Mouse (Mus musculus): ENCODE measurements around the gene Vangl2. TPM values are rescaled to one million over a fixed set of nuclear protein-coding genes. Genes with fewer than 3 reads are reported as not detected.

Gene Vangl2
- 1 to 10 TPM; 1.4 TPM for total RNA-seq (2021)
- long read RNA-seq, experiment 1: 0 reads
- long read RNA-seq, experiment 2: 0 reads

DNA sequence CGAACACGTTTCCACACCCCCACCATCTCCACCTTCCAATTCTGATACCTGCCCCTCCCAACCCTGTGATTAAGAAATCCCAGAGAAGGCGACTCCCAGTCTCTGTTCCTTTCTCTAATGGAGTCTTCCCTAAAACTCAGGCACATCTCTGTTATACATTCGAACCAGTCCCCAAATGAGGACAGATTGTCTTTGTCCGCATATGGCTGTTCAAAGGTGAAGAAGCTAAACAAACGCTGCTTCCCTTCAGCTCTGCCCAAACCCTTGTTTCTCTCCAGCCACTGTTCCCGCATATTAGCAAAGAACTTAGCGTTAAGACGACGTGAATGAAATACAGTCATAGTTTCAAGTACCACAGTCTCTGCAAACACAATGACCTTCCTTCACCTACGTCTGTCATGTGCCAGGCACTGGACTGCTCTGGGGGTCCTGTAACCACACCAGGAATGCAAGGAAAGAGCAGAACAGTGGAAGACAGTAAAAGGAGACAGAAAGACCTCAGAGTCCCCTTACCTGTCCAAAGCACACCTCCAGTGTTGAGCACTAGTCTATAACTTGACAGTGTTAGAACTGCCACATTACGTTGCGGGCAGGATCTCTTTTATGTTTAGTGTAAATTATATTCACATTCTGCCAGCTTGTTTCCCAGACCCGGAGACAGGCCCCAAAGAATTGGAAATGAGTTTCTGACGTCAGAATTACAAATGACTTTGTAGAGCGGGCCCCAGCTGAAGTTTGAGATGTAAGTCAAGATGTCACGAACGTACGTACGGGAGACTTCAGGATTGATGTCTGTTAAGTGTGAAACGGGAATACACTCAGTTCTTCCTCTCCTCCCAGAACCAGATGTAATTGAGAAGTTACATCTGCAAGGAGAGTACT, at the start of gene Vangl2:
Vangl2 (minus strand) TSS at position 51 of the 882 bp plus-strand sequence.
- DNase-seq: no peak
- intact Hi-C loops (cut with DNase I): no loop called here

- no peak for DNase-seq
Observed at GRCm38 (mm10) chr1:172077981-172078380, 49.7 kb upstream of the Vangl2 start.

DNA sequence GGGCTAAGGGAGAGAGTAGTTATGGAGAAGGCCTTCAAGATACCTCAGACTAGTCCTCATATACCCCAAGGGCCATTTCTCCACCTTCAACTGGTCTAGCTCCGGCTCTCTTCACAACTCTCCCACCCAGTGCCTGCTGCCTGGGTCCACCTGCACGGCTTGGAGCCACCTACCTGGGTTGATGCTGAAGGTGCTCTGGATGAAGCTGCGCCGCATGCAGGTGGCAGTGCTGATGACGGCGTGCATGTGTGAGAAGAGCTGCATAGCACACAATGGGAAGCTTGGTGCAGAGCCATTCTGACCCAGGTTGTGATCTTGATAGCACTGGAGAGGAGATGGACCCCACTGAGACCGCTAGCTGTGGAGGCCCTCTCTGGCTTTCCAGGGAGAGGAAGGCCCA, 44.4 kb upstream of the Vangl2 start:
- intact Hi-C loops (cut with DNase I): no loop called here
- no peak for DNase-seq

More at GRCm38 (mm10) chr1:172077981-172078380, 49.7 kb upstream of the Vangl2 start:
- intact Hi-C loops (cut with DNase I): no loop called here

DNA sequence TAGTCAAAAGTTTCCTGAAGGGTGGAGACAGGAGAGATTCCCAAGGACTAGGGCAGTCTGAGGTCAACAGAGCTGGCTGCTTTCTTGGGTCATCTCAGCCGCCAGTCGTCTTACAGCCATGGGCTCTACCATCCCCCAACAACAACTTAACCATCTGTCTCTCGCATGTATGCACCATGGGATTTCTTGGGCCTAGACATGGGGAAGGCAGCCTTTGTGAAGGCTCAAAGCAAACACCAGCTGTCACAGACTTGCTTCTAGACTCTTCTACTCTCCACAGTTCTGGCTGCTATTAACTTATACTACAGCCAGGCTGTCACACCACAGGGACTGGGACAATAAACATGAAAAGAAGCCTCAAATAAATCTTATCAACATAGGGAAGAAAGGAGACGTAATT, 43.3 kb upstream of the Vangl2 start:
- DNase-seq: no peak
- intact Hi-C loops (cut with DNase I): no loop called here

DNA sequence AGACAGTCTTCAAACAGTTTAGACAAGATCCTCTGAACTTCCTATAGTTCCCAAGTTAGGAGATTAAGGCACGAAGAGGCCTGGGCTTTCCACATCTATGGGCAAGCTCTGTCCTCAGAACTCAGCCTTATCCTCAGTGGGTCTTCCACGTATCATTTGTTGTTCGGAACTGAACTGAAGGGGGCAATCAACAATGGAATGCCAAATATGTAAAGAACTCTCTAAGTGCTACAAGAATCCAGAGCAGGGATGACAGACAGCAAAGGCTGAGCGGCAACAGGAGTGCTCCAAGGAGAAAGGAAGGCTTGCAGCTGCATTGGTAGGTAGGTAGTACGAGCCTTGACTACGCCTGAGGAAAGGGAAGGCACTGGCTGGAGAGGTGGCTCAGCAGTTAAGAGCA, 42.0 kb upstream of the Vangl2 start:
- intact Hi-C loops (cut with DNase I): no loop called here
- DNase-seq: no peak

GRCm38 (mm10) chr1:172064613-172065141, 36.4 kb upstream of the Vangl2 start:
- DNase-seq: peak in 1 of 2 experiments; percentile 24

DNA sequence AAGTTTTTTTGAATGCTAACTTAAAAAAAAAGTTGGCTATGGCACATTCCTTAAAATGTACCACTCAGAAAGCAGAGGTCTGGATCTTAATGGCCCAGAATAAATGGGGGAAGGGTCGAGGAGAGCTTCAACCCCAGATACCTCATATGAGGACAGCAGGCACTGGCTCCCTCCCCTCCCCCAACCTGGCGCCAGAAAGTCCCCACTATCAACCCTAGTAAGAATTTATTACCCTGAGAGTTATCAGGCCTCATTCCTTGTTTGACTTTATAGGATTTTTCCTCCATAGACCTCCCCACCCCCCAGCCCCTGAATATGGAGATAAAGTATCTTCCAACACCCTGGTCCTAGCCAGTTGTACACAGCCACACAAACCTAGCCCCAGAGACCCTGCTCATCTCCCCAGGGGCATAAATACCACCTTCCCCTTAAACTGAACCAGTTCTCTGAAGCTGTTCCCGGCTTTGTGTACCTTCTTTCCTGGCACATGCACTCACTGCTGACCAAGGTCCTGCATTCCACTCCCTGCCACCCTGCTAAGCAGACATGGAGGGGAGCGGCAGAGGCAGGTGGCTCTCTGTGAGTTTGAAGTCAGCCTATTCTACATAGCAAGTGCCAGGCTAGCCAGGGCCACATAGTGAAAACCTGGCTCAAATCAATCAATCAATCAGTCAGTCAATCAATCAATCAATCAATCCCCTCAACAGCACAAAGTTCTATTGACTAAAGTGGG, 35.2 kb upstream of the Vangl2 start:
- intact Hi-C loops (cut with DNase I): no loop called here
- DNase-seq: no peak

More at GRCm38 (mm10) chr1:172064613-172065141, 36.4 kb upstream of the Vangl2 start:
- intact Hi-C loops (cut with DNase I): no loop called here

DNA sequence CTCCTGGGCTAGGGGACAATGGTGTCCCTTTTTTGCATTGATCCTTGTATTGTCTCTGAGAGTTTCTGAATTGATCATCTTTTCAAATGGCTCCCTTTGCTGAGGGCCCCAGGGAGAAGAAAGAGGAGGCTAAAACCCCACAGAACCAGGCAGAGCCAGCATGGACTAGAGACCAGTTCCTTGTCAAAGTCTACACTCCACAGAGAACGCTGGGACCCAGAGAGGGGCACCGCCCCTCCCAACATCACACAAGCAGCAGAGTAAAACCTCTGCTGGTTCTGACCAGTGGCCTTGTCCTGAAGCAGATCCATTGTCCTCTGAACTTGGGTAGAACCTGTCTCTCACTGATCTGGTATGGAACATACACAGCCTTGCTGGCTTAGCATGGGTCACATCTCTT, 33.9 kb upstream of the Vangl2 start:
- intact Hi-C loops (cut with DNase I): no loop called here
- no peak for DNase-seq

DNA sequence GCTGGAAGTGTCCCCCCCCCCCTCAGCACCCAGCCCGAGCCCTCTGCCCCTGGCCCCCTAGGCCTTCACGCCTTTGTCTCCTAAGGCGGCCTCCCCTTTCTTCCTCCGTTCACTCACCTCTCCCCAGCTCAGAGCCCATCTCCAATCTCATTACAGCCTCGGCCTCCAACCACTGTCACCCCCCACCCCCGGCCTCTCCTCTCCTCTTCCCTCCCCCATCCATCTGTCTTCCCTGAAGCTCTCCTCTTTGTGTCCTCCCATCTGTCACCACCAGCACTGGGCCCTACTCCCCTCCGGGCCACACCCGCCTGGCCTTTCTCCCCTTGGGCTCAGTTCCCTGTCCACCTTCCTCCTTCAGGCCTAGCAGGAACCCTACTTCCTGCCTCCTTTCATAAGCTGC, 33.0 kb upstream of the Vangl2 start:
- intact Hi-C loops (cut with DNase I): no loop called here
- DNase-seq: no peak

DNA sequence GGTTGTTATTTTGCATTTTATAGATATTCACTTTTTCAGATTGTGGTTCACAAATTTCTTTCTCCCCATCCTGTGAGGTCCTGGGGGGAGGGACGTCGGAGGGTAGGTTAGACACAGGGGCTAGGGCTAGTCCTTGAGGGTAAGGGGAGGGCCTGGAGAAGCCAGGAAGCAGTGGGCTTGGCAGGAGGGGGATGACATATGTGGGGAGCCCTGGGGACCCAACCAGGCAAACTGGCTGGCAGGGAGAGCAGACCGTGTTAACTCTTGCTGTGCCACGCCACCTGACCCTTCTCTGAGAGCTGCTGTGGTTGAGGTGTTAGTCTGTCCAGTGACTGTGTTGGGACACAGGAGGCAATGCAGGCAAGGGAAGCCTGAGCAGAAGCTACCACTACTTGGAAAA, 32.4 kb upstream of the Vangl2 start:
- DNase-seq: no peak
- intact Hi-C loops (cut with DNase I): no loop called here

DNA sequence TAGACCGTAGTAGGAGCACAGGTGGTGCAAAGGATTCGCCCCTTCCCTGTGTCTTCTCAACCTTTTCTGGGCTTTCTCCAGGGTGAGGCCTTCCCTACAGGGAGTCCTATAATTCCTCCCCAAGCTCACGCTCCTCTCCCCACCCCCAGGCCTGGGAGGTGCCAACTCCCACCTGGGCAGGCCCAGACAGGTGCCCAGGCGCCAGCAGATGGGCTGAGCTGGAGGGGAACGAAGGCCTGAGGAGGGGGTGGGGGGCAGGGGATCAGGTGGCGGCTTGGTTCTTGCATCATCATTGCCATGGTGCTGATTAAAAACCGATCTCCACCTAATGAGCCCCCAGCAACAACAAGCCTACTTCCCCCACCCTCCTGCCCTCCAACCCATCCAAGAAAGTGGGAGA, 30.6 kb upstream of the Vangl2 start:
- intact Hi-C loops (cut with DNase I): no loop called here
- no peak for DNase-seq

- intact Hi-C loops (cut with DNase I): no loop called here
- no peak for DNase-seq
Observed at GRCm38 (mm10) chr1:172058321-172058720, 30.1 kb upstream of the Vangl2 start.

- intact Hi-C loops (cut with DNase I): no loop called here
- DNase-seq: no peak
Observed at GRCm38 (mm10) chr1:172057491-172057921, 29.3 kb upstream of the Vangl2 start, which contains the start of gene Nhlh1. Gene Nhlh1 (minus strand): TSS chr1:172057573.

DNA sequence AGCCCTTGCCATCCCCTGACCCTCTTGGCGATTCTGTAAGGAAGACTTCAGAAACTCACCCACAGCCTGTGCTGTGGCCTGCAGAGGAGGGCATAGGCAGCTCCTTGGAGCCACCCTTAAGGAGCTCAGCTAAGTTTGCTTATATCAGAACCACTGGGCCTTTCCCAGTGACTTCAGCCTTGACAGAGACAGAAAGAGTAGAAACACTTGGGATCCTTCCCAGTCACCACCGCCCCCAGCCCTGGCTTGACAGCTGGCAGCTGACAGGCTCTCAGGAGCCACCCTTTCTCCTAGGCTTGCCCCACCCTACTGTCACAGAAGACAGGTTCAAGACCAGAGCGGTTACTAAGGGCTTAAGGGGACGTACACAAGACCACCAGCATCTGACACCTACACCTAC, 28.0 kb upstream of the Vangl2 start:
- DNase-seq: no peak
- intact Hi-C loops (cut with DNase I): no loop called here

DNA sequence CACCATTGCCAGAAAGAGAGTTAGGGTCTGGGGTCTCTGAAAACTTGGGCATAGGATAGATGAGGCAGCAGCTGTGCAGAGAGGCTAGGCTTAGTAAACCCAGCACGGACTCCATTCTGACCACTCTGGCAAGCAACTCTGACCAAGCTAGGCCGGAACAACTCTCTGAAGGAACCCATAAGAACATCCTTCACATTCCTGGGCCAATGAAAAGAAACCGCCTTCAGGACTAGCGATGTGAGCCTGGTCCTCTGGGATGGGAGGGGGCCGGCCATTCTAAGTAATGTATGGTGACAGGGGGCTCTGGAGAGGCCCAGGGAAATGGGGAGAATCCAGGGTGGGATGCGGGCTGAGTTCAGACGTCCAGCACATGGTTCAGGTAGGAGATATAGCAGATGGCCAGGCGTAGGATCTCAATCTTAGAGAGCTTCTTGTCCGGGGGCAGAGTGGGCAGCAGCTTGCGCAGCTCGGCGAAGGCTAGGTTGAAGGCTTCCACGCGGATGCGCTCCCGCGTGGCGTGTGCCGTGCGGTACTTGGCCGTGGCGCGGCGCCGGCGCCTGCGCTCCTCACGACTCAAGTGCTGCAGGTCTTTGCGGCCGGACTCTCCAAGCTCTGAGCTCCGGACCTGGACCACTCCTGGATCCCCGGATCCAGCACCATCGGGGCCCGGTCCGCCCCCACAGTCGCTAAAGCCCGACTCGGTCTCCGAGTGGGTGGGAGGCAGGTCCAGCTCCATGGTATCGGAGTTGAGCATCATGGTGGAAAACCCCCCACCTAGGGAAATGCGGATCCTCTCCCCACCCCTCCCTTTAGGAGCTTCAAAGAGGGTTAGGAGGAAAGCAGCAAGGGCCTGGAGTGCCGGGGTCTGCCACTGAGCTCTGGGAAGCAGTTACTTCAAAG, 25.5 kb upstream of the Vangl2 start:
- intact Hi-C loops (cut with DNase I): loop anchor here (2.0 to 5.0 kb wide), 2 partner anchors 13 to 64 kb away; no protein-coding TSS in a partner anchor

GRCm38 (mm10) chr1:172052766-172053279, 24.6 kb upstream of the Vangl2 start:
- intact Hi-C loops (cut with DNase I): loop anchor here (2.0 to 5.0 kb wide), 2 partner anchors 14 to 64 kb away; no protein-coding TSS in a partner anchor
- DNase-seq: no peak

More for the DNA sequence above, 25.5 kb upstream of the Vangl2 start:
- DNase-seq: no peak

- intact Hi-C loops (cut with DNase I): loop anchor here (5.0 kb wide), 2 partner anchors 273 to 308 kb away; no protein-coding TSS in a partner anchor
- DNase-seq: no peak
Observed at GRCm38 (mm10) chr1:172049131-172049782, 21.0 kb upstream of the Vangl2 start.

DNA sequence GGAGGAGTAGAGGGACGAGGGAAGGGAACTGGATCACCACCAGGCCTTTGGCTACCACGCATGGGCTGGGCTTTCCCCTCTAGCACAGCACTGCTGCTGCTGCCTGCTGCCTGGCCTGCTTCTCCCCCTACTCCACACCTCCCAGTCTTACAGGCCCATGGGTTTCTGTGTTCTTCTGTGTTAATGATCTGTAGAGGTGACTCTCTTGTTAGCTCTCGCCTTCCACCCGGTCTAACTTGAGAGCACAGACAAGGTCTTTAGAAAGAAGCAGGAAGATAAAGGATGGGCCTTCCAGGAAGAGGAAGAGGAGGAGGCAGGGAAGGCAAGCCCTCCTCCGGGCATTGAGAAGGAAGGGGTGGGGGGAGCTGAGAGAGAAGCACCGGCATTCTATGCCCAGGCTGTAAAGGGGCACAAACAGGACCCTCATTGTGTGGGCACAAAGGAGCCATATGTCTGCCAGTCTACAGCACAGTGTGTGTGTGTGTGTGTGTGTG, 20.0 kb upstream of the Vangl2 start:
- intact Hi-C loops (cut with DNase I): loop anchor here (5.0 kb wide), 2 partner anchors 274 to 309 kb away; no protein-coding TSS in a partner anchor
- no peak for DNase-seq

GRCm38 (mm10) chr1:172046938-172047337, 18.7 kb upstream of the Vangl2 start:
- intact Hi-C loops (cut with DNase I): loop anchor here (5.0 kb wide), 2 partner anchors 275 to 310 kb away; no protein-coding TSS in a partner anchor
- peak; percentile 43 to 46 for DNase-seq
